Comparison of ENCODE assay signal across 23 mouse cellular contexts in genomic region chr9:71103521-71103920, GRCm38 (mm10).
DNase-seq lines count a peak whose midpoint lies in the region; ATAC-seq and TF ChIP-seq lines count a peak whose summit lies in the region.
"Had no signal": no experiment of that assay in that cellular context is flagged by ENCODE, and none has a peak within 500 bp of the region (broad histone marks: within the 10 kb centered on the region; RNA-seq: fewer than 3 reads in every experiment).

No protein-coding gene starts in this region.

- no peak for TF ChIP-seq CTCF in forebrain, postnatal 0 days (IDR thresholded peaks at IDR 0.05; ENCODE audit: low read depth)

- H3K27ac ChIP-seq in forebrain, postnatal 0 days (ENCODE audit: low read depth, low read length) = no peak overlapping the region
- no peak overlapping the region for H3K27ac ChIP-seq in forebrain, embryonic 10.5 days
- H3K27ac ChIP-seq in embryonic facial prominence, embryonic 14.5 days (replicated peaks; ENCODE audit: low read depth, low read length) = no peak overlapping the region
- no peak overlapping the region for H3K27ac ChIP-seq in intestine, embryonic 15.5 days
- H3K27ac ChIP-seq: embryonic facial prominence, embryonic 15.5 days; forebrain, embryonic 15.5 days; hindbrain, embryonic 12.5 days had no signal

- ATAC-seq in forebrain, postnatal 0 days = peak; percentile 53
- ATAC-seq in embryonic facial prominence, embryonic 14.5 days (ENCODE audit: low read depth) = no peak
- no peak for ATAC-seq in intestine, embryonic 15.5 days
- ATAC-seq: forebrain, embryonic 15.5 days; hindbrain, embryonic 16.5 days; inflammation-experienced regulatory T-cells, adult 6 months had no signal

- no peaks in the 10 kb centered on the region for H3K27me3 ChIP-seq in forebrain, postnatal 0 days (ENCODE audit: insufficient read depth, low read length)
- no peaks in the 10 kb centered on the region for H3K27me3 ChIP-seq in forebrain, embryonic 10.5 days (ENCODE audit: poor library complexity, severe bottlenecking)
- H3K27me3 ChIP-seq in embryonic facial prominence, embryonic 14.5 days (replicated peaks; ENCODE audit: control insufficient read depth, insufficient read depth, low read length) = no peaks in the 10 kb centered on the region
- no peaks in the 10 kb centered on the region for H3K27me3 ChIP-seq in intestine, embryonic 15.5 days (replicated peaks)
- H3K27me3 ChIP-seq: CH12.LX; embryonic facial prominence, embryonic 15.5 days; forebrain, embryonic 15.5 days; hindbrain, embryonic 12.5 days had no signal

- H3K4me3 ChIP-seq in forebrain, postnatal 0 days (ENCODE audit: low read depth, low read length) = no peak overlapping the region
- no peak overlapping the region for H3K4me3 ChIP-seq in forebrain, embryonic 10.5 days
- no peak overlapping the region for H3K4me3 ChIP-seq in embryonic facial prominence, embryonic 14.5 days (ENCODE audit: low read depth, low read length)
- H3K4me3 ChIP-seq in intestine, embryonic 15.5 days (replicated peaks) = no peak overlapping the region
- H3K4me3 ChIP-seq: embryonic facial prominence, embryonic 15.5 days; erythroblast, embryonic 14.5 days; forebrain, embryonic 15.5 days; hindbrain, embryonic 12.5 days had no signal

- H3K4me2 ChIP-seq in forebrain, postnatal 0 days (ENCODE audit: low read depth) = no peak overlapping the region
- H3K4me2 ChIP-seq in embryonic facial prominence, embryonic 14.5 days (ENCODE audit: low read depth, low read length) = no peak overlapping the region
- H3K4me2 ChIP-seq in intestine, embryonic 15.5 days (replicated peaks) = no peak overlapping the region
- H3K4me2 ChIP-seq: embryonic facial prominence, embryonic 15.5 days; forebrain, embryonic 15.5 days; hindbrain, embryonic 12.5 days had no signal

- WGBS in forebrain, postnatal 0 days = 85% methylated on average over 5 of the region's 5 CpGs
- 88% methylated on average over 5 of the region's 5 CpGs for WGBS in forebrain, embryonic 10.5 days
- 44% methylated on average over 5 of the region's 5 CpGs for WGBS in embryonic facial prominence, embryonic 14.5 days
- 94% methylated on average over 5 of the region's 5 CpGs for WGBS in intestine, embryonic 15.5 days

- no peaks in the 10 kb centered on the region for H3K4me1 ChIP-seq in forebrain, postnatal 0 days (ENCODE audit: insufficient read depth)
- no peaks in the 10 kb centered on the region for H3K4me1 ChIP-seq in forebrain, embryonic 10.5 days
- no peaks in the 10 kb centered on the region for H3K4me1 ChIP-seq in embryonic facial prominence, embryonic 14.5 days (ENCODE audit: control insufficient read depth, insufficient read depth, low read length)
- no peaks in the 10 kb centered on the region for H3K4me1 ChIP-seq in intestine, embryonic 15.5 days (replicated peaks)
- H3K4me1 ChIP-seq: embryonic facial prominence, embryonic 15.5 days; forebrain, embryonic 15.5 days; hindbrain, embryonic 12.5 days had no signal

- no peak for DNase-seq in forebrain, postnatal 0 days
- DNase-seq in forebrain, embryonic 10.5 days (ENCODE audit: extremely low spot score, low spot score) = no peak
- DNase-seq in brain, adult 2 months (ENCODE audit: low read depth, low spot score) = peak; percentile 9
- peak; percentile 78 for DNase-seq in embryonic facial prominence, embryonic 14.5 days (ENCODE audit: low spot score)
- no peak for DNase-seq in adrenal gland, postnatal 25 days
- DNase-seq in cerebellum, postnatal 4 days (ENCODE audit: low spot score in 2 of 2) = no peak
- DNase-seq: adrenal gland, adult 2 months; adrenal gland, postnatal 36 days; cerebellum, adult 11 months; cerebellum, adult 8-10 months; cerebellum, postnatal 25 days; gastrocnemius, postnatal 25 days; heart, postnatal 10 days; heart, postnatal 4 days; kidney, adult 11 months had no signal

- H3K9me3 ChIP-seq in forebrain, postnatal 0 days (ENCODE audit: low read length) = no peaks in the 10 kb centered on the region
- no peaks in the 10 kb centered on the region for H3K9me3 ChIP-seq in forebrain, embryonic 10.5 days
- no peaks in the 10 kb centered on the region for H3K9me3 ChIP-seq in embryonic facial prominence, embryonic 14.5 days (ENCODE audit: control insufficient read depth, low read length)
- no peaks in the 10 kb centered on the region for H3K9me3 ChIP-seq in intestine, embryonic 15.5 days
- H3K9me3 ChIP-seq: embryonic facial prominence, embryonic 15.5 days; forebrain, embryonic 15.5 days; hindbrain, embryonic 12.5 days had no signal

- no peaks in the 10 kb centered on the region for H3K36me3 ChIP-seq in forebrain, postnatal 0 days (ENCODE audit: insufficient read depth)
- H3K36me3 ChIP-seq in forebrain, embryonic 10.5 days (replicated peaks) = no peaks in the 10 kb centered on the region
- H3K36me3 ChIP-seq in embryonic facial prominence, embryonic 14.5 days (ENCODE audit: control insufficient read depth, insufficient read depth, low read length) = no peaks in the 10 kb centered on the region
- no peaks in the 10 kb centered on the region for H3K36me3 ChIP-seq in intestine, embryonic 15.5 days
- H3K36me3 ChIP-seq: embryonic facial prominence, embryonic 15.5 days; forebrain, embryonic 15.5 days; hindbrain, embryonic 12.5 days had no signal

- H3K9ac ChIP-seq in forebrain, postnatal 0 days = no peak overlapping the region
- H3K9ac ChIP-seq in embryonic facial prominence, embryonic 14.5 days (ENCODE audit: low read depth, low read length) = no peak overlapping the region
- no peak overlapping the region for H3K9ac ChIP-seq in intestine, embryonic 15.5 days
- H3K9ac ChIP-seq: embryonic facial prominence, embryonic 15.5 days; forebrain, embryonic 15.5 days; hindbrain, embryonic 12.5 days had no signal

Comparison
In these comparisons a context has a peak if more than half of its experiments do, and no peak if none do; other contexts are left out.
1. DNase-seq: peak in brain, adult 2 months (single experiment) and embryonic facial prominence, embryonic 14.5 days (single experiment); none in forebrain, postnatal 0 days (single experiment), forebrain, embryonic 10.5 days (single experiment), adrenal gland, postnatal 25 days (single experiment) and cerebellum, postnatal 4 days (0 of 2).